Mouse (Mus musculus): ENCODE results near the gene Tep1.
"Not testable (repeated sequence)": the region's sequence is repeated elsewhere in the genome, so short reads cannot be mapped to it uniquely, and the experiment has no call there.

Tep1 gene

DNA sequence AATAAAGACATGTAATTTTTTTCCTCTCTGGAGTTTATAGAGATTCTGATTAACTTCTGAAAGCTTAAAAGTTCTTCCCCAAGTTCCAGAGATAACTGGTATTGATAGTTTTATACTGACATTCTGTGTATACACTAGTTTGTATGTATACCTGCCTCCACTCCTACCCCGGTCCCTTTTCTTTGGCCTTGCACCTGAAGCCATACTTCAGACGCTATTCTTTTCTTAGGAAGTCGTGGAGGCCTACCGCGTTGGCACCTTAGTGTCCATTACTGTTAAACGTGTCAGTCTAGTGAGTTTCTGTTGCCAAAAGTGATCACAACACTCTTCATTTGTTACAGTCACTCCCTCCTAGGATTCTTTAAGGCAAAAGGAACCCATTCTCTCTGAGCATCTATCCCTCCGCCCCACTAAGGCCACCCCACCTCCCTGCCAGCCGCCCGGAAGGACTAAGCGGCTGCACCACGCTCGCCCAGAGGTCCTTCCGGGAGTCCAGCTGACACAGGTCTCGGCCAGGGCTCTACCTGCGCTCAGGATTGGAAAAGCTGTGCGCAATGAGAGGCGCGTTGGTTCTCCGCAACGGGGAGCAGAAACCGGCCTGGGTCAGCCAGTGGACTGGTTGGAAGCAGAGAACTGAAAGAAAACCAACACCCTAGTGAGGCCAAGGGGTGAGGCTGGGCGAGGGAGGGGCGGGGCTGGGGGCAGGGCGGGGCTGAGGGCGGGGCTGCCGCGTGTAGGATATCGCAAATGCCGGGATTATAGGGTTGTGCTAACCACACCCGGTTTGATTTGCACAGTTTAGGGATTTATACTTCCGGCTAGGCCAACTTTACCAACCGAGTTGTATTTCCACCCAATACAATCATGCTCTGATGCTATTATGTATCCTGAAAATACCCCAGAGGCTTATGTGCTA, at the start of gene Tep1:
TSS of gene Tep1 (minus strand) at position 672 of the 916 bp plus-strand sequence.
- peak; percentile 48 to 52 for DNase-seq (ENCODE audit: low spot score in 2 of 2)

DNA sequence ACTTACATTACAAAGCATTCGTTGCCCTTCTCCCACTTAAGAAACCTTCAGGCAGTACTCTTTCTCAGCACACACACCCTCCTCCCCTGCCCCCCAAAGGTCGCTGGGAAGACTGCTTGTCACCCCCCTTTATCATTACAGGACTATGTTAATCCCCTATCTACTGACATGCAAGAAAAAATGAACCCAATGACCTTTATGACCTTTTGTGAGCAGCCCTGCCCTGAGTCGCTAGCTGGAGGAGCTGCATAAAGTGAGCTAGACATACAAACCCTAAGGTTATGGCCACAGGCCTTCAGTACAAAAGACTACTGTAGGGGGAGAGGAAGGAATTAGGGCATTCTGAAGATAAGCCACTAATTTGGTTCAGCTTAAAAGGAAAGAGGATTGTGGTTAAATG, 41.0 kb upstream of the Tep1 start:
- no peak for DNase-seq (ENCODE audit: low spot score in 2 of 2)

DNA sequence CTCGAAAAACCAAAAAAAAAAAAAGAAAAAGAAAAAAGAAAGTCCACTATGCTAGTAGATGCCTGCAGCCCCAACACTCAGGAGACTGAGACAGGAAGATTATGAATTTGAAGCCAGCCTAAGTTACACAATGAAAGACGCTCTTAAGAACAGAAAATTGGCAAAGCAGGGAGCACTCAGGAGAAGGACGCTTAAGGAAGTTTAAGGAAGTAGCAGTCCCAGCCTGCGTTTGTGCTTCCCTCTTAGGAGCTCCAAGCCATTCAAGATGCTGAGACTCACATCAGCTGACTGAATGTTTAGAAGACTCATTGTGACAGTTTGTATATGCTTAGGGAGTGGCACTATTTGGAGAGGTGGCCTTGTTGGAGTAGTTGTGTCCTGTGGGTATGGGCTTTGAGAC, 37.8 kb upstream of the Tep1 start:
- no peak for DNase-seq (ENCODE audit: low spot score in 2 of 2)

DNA sequence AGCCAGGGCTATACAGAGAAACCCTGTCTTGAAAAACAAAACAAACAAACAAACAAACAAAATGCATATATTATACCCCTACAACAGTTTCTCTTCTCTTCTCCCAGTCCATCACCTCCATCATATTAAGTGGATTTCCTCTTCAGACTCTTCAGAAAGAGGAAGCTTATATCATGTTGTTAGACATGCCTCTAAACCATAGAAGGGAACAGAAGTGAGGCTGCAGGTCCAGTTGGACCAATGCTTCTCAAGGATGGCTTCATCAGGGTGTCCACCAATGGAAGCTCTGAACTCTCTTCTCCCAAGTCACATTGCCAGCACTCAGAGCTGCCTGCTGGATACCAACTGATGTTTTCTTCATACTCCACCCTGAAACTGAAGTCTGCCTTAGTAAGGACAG, 35.0 kb upstream of the Tep1 start:
- not testable (repeated sequence) for DNase-seq (ENCODE audit: low spot score in 2 of 2)

DNA sequence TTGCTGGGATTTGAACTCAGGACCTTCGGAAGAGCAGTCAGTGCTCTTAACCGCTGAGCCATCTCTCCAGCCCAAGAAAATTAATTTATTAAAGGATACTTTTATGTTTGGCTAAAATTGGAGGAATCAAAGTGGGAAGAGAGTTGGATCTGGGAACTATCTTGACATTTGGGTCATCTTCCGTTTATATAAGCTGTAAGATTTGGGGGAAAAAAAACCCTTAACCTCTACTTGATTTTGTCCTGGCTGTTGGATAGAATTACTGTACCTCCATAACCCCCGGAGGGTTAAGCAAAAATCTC, 34.4 kb upstream of the Tep1 start:
- no peak for DNase-seq (ENCODE audit: low spot score in 2 of 2)

DNA sequence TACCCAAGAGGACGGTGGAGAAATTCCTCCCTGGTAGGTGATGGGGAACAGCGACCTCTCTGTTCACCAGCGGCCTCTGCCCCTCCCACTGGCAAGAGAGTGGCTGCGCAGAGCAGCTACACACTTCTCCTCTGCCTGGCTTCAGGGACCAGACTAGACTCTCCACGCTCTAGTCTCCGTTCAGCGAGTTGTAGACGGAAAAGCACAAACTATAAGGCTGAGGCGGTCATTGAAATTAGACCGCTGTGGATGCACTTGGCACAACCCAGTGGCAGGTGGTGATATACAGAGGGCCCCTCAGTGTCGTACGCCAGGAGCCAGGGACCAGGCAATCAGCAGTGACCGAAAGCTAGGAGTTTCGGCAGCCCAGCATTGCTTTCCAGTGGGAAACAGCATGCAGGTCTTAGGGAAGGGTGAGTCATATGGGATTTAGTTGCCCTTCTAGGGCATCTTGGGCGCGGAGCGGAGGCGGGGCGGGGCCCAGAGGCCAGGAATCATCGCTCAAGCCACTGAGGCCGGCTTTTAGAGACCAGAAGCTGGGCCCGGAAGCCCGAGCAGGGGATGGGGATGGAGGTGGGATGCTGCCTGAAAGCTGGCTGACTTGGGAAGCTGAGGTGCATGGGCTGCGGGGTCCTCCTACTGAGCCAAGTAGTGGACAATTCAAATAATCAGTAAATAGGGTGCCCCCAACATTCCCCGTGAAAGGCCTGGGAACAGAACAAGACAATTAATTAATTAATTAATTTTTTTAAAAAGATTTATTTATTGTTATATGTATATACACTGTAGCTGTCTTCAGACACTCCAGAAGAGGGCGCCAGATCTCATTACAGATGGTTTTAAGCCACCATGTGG, 33.8 kb upstream of the Tep1 start:
- DNase-seq (ENCODE audit: low spot score in 2 of 2) = peak in 1 of 2 experiments; percentile 56

DNA sequence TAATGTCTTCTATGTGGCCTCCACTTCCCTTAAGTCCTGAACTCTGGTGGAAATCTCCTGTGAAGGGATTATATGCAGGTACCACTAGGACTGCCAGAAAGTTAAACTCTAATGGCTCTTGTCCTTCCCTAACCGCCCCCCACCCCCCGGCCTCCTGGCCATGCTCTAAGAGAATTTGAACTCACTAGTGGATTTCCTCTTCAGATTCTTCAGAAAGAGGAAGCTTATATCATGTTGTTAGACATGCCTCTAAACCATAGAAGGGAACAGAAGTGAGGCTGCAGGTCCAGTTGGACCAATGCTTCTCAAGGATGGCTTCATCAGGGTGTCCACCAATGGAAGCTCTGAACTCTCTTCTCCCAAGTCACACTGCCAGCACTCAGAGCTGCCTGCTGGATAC, 27.6 kb upstream of the Tep1 start:
- not testable (repeated sequence) for DNase-seq (ENCODE audit: low spot score in 2 of 2)

DNA sequence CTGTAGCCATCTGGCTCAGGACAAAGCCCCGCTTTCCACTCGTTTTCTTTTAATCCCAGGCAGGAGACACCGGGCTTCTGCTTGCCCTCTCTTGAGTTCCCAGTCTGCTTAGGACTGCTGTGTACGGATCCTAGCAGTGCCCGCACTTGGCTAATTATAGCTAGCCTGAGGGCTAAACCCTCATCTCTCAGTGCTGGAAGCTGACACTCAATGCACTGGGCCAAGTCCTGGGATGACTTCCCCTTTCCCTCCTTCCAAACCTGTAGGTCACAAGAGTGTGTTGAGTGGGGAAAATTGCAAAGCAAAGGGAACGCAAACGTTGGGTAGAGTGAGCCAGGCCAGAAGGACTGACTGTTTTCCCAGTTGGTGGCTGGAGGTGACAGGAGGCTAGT, 27.0 kb upstream of the Tep1 start, which contains the start of gene Klhl33:
TSS of gene Klhl33 (minus strand) at position 134 of the 392 bp plus-strand sequence.
- DNase-seq (ENCODE audit: low spot score in 2 of 2) = no peak

DNA sequence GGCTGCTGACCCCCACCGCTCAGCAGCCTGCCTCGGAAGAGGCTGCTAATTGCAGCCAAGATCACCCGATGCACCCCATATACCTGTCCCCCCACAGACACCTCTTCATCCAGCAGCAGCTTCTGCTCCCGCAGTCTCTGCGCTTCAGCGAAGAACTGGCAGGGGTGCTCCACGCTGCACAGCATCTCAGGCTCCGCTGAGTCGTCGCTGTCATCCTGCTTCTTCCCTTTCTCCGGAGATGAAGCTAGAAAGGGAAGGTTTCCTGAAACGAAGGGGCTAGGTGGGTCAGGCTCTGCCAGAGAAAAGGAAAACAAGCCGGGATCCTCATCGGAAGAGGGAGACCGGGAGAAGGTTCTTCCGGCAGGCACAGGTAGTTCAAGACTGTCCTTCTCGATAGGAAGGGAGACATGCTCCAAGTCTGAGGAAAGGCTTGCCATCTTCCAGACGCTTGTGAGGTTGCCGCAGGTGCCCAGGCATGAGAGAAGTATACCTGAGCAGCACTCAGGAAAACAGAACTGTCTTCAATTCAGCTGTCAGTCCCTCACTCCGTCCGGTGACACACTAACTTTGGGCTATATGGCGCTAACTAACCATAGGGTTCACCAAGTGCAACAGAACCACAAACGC, 26.5 kb upstream of the Tep1 start:
- DNase-seq (ENCODE audit: low spot score in 2 of 2) = peak in 1 of 2 experiments; percentile 60

DNA sequence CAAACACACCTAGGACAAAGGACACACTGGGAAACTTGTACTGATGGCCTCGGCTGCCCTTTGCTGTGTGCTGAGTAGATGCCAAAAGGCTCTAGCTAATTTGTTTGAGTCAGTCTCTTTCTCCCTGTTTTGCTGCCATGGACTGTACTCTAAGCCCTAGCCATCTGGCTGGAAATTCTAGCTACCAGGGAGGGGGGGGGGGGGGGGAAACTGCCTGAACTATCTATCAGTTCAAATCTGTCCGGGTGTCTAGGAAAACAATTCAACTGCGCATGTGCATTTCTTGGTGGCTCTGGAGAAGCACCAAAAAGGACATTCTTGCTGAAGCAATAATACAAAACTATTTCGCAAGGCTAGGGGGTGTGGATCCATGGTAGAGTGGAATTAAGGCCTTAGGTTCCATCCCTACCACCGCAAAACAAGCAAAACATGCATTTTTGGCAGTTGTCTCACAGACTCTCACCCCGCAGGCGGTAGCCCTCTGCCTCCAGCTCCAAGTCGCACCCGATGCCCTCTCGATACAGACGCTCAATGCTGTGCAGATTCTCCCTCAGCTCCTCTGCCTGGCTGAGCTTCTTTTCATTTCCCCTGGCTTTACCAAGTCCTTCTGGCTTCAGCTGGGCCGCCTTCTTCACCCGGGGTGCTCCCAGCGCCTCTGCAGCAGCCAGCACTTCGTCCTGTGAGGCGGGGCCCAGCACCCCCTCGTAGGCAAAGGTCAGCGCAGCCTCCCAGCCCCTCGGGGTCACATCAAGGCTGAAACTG, 25.8 kb upstream of the Tep1 start:
- DNase-seq (ENCODE audit: low spot score in 2 of 2) = peak in 1 of 2 experiments; percentile 23

DNA sequence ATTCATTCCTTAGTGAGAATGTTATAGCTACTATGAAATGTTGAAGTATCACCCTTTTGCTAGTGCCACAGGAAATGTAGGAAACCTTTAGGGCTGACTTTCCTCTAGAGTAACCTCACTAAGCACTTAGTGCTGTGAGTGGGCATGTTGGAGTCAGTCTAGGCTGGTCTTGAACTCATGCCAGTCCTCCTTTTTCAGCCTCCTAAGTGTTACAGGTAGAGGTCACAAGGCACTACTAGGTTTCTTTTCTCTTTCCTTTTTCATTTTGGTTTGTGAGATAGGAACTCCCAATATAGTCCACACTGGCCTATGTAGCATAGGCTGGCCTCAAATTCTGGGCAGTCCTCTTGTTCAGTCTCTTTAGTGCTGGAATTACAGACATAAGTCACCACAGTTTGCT, 25.0 kb upstream of the Tep1 start:
- DNase-seq (ENCODE audit: low spot score in 2 of 2) = no peak

DNA sequence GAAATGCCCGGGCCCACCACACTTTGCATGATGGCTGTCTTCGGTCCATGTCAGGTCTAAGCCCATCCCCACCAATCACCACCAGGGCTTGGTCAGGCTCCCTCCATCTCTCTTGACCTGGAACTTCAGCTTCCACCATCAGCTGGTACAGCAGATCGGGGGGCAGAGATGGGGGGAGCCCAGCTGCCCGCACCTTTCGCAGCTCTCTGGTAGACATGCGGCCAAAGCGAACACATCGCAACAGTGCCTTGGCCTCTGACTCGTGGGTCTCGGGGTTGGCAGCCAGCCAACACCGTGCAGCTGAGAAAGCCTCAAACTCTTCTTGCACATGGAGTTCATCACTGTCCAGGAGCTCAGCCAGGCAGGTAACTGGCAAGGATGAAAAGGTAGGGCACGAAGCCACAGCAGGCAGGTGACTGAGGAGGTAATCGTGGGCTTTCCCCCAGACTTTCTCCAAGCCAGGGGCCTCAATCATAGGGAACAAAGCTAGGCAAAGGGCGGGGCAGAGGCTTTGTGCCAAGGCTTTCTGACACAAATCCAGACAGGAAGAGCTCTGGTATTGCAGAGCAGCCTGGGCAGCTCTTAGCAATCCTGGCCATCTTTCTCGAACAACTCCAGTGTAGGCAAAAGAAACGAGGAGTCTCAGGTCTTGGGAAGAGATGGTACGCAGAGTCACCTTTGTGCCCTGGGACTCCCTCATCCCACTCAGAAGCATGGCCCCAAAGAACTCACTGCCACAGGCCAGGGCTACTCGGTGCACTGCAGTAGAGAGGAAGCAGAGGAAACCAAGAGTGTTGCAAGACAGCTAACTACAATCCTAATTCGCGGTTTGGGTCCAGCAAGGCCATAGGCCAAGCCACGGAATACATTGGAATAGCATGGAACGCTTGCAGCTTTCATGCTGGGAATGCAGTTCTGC, 22.4 kb upstream of the Tep1 start:
- no peak for DNase-seq (ENCODE audit: low spot score in 2 of 2)

DNA sequence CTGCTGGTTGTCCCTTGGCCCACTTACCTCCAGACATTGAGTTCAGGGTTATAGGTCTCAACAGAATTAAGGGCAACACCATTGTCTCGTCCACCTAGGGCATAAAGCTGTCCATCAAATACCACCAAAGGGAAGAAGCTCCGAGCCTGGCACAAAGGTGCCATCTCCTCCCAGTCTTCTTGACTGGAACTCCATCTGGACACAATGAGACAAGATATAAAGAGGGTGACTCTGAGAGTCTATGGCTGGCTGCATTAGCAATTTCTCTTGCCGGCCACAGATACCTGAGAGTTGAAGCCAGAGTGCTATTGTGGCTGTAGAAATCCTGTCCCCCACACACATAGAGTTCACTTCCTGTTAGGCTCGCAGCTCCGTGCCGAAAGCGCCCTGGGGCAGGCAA, 21.7 kb upstream of the Tep1 start:
- DNase-seq (ENCODE audit: low spot score in 2 of 2) = no peak

DNA sequence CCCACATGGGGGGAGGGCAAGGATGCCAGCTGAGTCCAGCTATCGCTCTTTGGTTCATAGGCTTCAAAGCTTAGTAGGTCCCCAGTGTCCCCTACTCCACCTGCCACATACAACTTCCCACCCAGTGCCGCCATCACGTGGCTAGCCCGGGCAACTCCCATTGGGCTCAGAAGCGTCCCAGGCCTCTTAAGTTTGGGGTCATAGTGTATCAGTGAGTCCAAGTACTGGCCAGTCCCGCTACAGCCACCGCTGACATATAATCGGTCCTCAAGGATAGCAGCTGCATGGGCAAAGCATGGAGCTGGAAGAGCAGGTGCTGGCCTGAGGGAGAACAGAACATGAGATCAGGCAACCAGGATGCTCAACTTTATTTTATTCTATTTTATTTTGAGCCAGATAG, 21.3 kb upstream of the Tep1 start:
- DNase-seq (ENCODE audit: low spot score in 2 of 2) = no peak

DNA sequence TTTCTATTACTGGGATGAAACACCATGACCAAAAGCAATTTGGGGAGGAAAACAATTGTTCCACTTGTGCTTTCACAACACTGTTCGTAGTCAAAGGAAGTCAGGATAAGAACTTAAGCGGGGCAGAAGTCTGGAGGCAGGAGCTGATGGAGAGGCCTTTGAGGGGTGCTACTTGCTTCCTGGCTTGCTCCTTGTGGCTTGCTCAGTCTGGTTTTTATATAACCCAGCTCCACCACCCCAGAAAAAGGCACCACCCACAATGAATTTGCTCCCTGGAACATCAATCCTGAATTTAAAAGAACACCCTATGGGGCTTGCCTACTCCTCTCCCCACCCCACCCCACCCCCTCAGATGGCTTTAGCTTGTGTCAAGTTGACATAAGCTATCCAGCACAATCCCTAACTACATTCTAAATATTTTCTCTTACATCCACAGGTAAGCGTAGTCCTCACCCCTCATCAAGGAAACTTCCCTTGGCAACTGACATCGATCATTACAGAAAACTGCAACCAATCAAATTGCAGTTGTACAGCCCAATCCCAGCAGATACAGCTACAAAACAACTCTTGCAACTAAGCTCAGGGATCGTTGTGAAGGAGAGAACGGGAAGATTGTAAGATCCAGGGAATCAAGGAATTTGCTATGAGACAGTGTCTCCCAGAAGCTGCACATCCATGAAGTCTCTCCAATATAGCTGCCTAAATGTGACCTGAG, 6.0 kb upstream of the Tep1 start:
- no peak for DNase-seq (ENCODE audit: low spot score in 2 of 2)

DNA sequence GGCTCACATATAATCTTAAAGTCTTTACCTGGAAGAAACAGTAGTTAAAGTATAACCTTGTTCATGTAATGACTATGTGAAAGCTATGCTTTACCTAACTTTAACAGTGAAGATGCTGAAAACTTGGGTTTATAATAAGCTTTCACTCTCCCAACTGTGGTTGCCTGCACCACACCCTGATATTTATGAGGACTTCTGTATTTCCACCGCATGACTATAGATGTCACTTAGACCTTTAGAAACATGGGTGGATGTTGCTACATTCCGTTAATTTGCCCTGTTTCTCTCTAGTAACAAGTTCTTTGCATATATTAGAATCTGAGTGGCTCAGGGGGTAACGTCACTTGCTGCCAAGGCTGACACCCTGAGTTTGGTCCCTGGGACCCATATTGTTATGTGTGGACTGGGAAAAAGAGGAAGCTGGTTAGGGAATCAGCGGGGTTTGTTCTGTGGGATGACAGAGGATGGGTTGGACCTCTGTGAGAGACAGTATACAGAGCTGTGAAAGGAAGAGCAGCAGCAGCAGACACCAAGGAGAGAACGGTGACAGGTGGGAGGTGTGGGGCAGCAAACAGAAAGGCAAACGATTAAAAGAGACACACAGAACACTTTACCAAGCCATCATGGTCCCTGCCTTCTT, 5.4 kb upstream of the Tep1 start:
- no peak for DNase-seq (ENCODE audit: low spot score in 2 of 2)

DNA sequence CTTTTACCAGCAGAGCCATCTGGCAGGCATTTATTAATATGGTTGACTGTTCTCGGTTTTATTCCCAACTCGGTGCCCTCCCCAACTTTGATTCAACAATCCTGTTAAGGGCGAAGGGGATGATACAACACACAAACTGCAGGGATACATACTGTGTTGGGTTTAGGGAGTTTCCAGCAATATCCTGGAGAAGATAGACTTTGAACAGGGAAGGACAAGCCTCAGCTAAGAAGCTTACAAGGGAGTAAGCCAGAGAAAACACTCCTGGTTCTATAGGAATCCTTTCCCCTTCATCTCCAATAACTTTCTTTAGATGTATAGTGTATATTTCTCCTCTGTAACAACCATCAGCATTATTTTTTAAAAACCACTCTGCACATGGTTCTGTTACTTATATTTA, 4.8 kb upstream of the Tep1 start:
- no peak for DNase-seq (ENCODE audit: low spot score in 2 of 2)

DNA sequence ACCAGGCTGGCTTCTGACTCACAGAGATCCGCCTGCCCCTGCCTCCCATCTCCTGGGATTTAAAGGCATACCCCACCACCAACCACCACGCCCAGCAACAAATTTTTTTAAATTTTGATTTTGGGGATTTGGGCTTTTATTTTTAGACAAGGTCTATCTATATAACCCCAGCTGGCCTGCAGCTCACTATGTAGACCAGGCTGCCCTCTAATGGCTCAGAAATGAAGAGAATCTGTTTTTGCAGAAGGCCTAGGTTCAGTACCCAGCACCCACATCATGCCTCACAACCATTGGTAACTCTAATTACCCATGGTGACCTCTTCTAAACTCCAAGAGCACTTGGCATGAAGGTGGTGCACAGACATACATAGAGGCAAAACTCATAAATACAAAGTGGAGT, 924 bp upstream of the Tep1 start:
- DNase-seq (ENCODE audit: low spot score in 2 of 2) = no peak

DNA sequence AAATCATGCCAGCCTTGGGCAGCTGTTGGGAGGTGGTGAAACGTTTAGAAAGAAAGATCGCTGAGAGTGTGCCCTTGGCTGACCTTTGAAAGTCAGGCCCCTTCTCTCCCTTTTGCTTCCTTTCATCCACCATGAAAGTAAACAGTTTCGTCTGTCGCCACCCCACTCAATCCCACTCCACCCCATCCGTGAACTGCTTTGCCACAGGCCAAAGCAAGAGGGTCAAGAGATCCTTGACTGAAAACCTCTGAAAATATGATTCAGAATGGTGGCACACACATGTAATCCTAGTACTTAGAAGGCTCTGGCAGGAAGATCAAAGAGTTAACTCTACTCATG, 414 bp upstream of the Tep1 start:
- DNase-seq (ENCODE audit: low spot score in 2 of 2) = no peak

DNA sequence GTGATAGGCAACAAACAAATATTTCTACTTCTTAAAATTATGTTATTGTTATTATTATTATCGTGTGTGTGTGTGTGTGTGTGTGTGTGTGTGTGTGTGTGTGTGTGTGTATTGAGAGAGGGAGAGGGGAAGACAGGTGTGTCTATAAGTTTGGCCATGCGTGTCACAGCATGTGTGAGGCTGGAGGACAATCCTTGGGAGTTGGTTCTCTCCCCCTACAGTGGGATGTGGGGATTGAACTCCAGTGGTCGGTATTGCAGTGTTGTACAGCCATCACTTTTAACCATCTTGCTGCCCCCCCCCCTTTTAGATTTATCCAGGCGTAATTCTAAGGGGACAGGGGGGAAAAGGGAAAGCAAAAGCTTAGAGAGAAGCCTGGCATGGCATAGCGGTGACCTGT, 1.7 kb downstream of the Tep1 start:
- DNase-seq (ENCODE audit: low spot score in 2 of 2) = no peak
